Mouse (Mus musculus): ENCODE data around the gene Arrdc3. TPM values are rescaled to one million over a fixed set of nuclear protein-coding genes. Genes with fewer than 3 reads are reported as not detected.

Arrdc3 gene
- polyA plus RNA-seq (2011; ENCODE audit: insufficient read depth, insufficient read length, low replicate concordance, missing spikeins) = 12.9 and 24.9 TPM in 2 replicates

- under 1% methylated on average over 24 of the region's 31 CpGs for WGBS
- Histone ChIP-seq H3K4me3 (replicated peaks; ENCODE audit: control insufficient read depth, low read depth, low read length) (peak within 1 kb of the TSS; percentile 80), H3K4me1 (ENCODE audit: control insufficient read depth, insufficient read depth, low read length) (no peaks in the 10 kb centered on the region; the same call in 1 of the 2 replicates), H3K27ac (ENCODE audit: control insufficient read depth, insufficient read depth, low read depth, low read length, poor library complexity) (peak within 1 kb of the TSS; percentile 88)
- TF ChIP-seq CTCF (IDR thresholded peaks at IDR 0.05; ENCODE audit: control insufficient read depth, insufficient read depth, low read length) (no peak), POLR2A (IDR thresholded peaks at IDR 0.05; ENCODE audit: borderline replicate concordance, control insufficient read depth, low read depth, low read length) (peak; percentile 100)
These were observed at the start of gene Arrdc3 for GRCm38 (mm10) chr13:80883190-80883589. TSS of gene Arrdc3 (plus strand) at chr13:80883384.

- Histone ChIP-seq H3K4me3 (replicated peaks; ENCODE audit: control insufficient read depth, low read depth, low read length) (no peak overlapping the region), H3K27ac (ENCODE audit: control insufficient read depth, insufficient read depth, low read depth, low read length, poor library complexity) (no peak overlapping the region), H3K4me1 (ENCODE audit: control insufficient read depth, insufficient read depth, low read length) (no peaks in the 10 kb centered on the region; the same call in 1 of the 2 replicates)
- 7% methylated on average over 5 of the region's 5 CpGs for WGBS
- TF ChIP-seq POLR2A (IDR thresholded peaks at IDR 0.05; ENCODE audit: borderline replicate concordance, control insufficient read depth, low read depth, low read length) (no peak), CTCF (IDR thresholded peaks at IDR 0.05; ENCODE audit: control insufficient read depth, insufficient read depth, low read length) (peak; percentile 65)
These were observed 21.0 kb upstream of the Arrdc3 start for GRCm38 (mm10) chr13:80862215-80862614.

GRCm38 (mm10) chr13:80864195-80864594 is 19.0 kb upstream of the Arrdc3 start:
- 16% methylated on average over 3 of the region's 3 CpGs for WGBS

GRCm38 (mm10) chr13:80875126-80875525 is 8.1 kb upstream of the Arrdc3 start:
- 88% methylated on average over 5 of the region's 5 CpGs for whole genome bisulfite sequencing
- no peak for TF ChIP-seq CTCF (IDR thresholded peaks at IDR 0.05; ENCODE audit: control insufficient read depth, insufficient read depth, low read length)
- no peak for TF ChIP-seq POLR2A (IDR thresholded peaks at IDR 0.05; ENCODE audit: borderline replicate concordance, control insufficient read depth, low read depth, low read length)

More at GRCm38 (mm10) chr13:80864195-80864594, 19.0 kb upstream of the Arrdc3 start:
- no peaks in the 10 kb centered on the region; the same call in 1 of the 2 replicates for H3K4me1 ChIP-seq (ENCODE audit: control insufficient read depth, insufficient read depth, low read length)
- TF ChIP-seq CTCF (IDR thresholded peaks at IDR 0.05; ENCODE audit: control insufficient read depth, insufficient read depth, low read length) (no peak), POLR2A (IDR thresholded peaks at IDR 0.05; ENCODE audit: borderline replicate concordance, control insufficient read depth, low read depth, low read length) (no peak)
- no peak overlapping the region for H3K4me3 ChIP-seq (replicated peaks; ENCODE audit: control insufficient read depth, low read depth, low read length)
- no peak overlapping the region for H3K27ac ChIP-seq (ENCODE audit: control insufficient read depth, insufficient read depth, low read depth, low read length, poor library complexity)

GRCm38 (mm10) chr13:80880756-80881155 is 2.4 kb upstream of the Arrdc3 start:
- WGBS = 83% methylated on average over 4 of the region's 4 CpGs
- no peak for TF ChIP-seq CTCF (IDR thresholded peaks at IDR 0.05; ENCODE audit: control insufficient read depth, insufficient read depth, low read length)
- no peak for TF ChIP-seq POLR2A (IDR thresholded peaks at IDR 0.05; ENCODE audit: borderline replicate concordance, control insufficient read depth, low read depth, low read length)
- H3K27ac ChIP-seq (ENCODE audit: control insufficient read depth, insufficient read depth, low read depth, low read length, poor library complexity) = no peak overlapping the region
- no peaks in the 10 kb centered on the region; the same call in 1 of the 2 replicates for H3K4me1 ChIP-seq (ENCODE audit: control insufficient read depth, insufficient read depth, low read length)
- H3K4me3 ChIP-seq (replicated peaks; ENCODE audit: control insufficient read depth, low read depth, low read length) = no peak overlapping the region

More at GRCm38 (mm10) chr13:80875126-80875525, 8.1 kb upstream of the Arrdc3 start:
- no peaks in the 10 kb centered on the region for H3K4me1 ChIP-seq (ENCODE audit: control insufficient read depth, insufficient read depth, low read length)
- no peak overlapping the region for H3K4me3 ChIP-seq (replicated peaks; ENCODE audit: control insufficient read depth, low read depth, low read length)
- no peak overlapping the region for H3K27ac ChIP-seq (ENCODE audit: control insufficient read depth, insufficient read depth, low read depth, low read length, poor library complexity)

GRCm38 (mm10) chr13:80881722-80882500 is 1.3 kb upstream of the Arrdc3 start:
- no peak overlapping the region for H3K4me3 ChIP-seq (replicated peaks; ENCODE audit: control insufficient read depth, low read depth, low read length)
- H3K4me1 ChIP-seq (ENCODE audit: control insufficient read depth, insufficient read depth, low read length) = no peaks in the 10 kb centered on the region; the same call in 1 of the 2 replicates
- no peak for TF ChIP-seq POLR2A (IDR thresholded peaks at IDR 0.05; ENCODE audit: borderline replicate concordance, control insufficient read depth, low read depth, low read length)
- TF ChIP-seq CTCF (IDR thresholded peaks at IDR 0.05; ENCODE audit: control insufficient read depth, insufficient read depth, low read length) = peak; percentile 25; the same call in 1 of the 2 replicates
- WGBS = 21% methylated on average over 6 of the region's 6 CpGs
- no peak overlapping the region for H3K27ac ChIP-seq (ENCODE audit: control insufficient read depth, insufficient read depth, low read depth, low read length, poor library complexity)

- Histone ChIP-seq H3K4me3 (replicated peaks; ENCODE audit: control insufficient read depth, low read depth, low read length) (peak overlapping the region; percentile 73), H3K4me1 (ENCODE audit: control insufficient read depth, insufficient read depth, low read length) (no peaks in the 10 kb centered on the region; the same call in 1 of the 2 replicates), H3K27ac (ENCODE audit: control insufficient read depth, insufficient read depth, low read depth, low read length, poor library complexity) (peak overlapping the region; percentile 88)
- under 1% methylated on average over 23 of the region's 23 CpGs for whole genome bisulfite sequencing
- TF ChIP-seq CTCF (IDR thresholded peaks at IDR 0.05; ENCODE audit: control insufficient read depth, insufficient read depth, low read length) (no peak), POLR2A (IDR thresholded peaks at IDR 0.05; ENCODE audit: borderline replicate concordance, control insufficient read depth, low read depth, low read length) (no peak)
These were observed 458 bp upstream of the Arrdc3 start for GRCm38 (mm10) chr13:80882716-80883135.

GRCm38 (mm10) chr13:80883649-80884376 is 629 bp downstream of the Arrdc3 start:
- TF ChIP-seq CTCF (IDR thresholded peaks at IDR 0.05; ENCODE audit: control insufficient read depth, insufficient read depth, low read length) (no peak), POLR2A (IDR thresholded peaks at IDR 0.05; ENCODE audit: borderline replicate concordance, control insufficient read depth, low read depth, low read length) (no peak)
- H3K4me3 ChIP-seq (replicated peaks; ENCODE audit: control insufficient read depth, low read depth, low read length) = peak overlapping the region; percentile 80
- no peaks in the 10 kb centered on the region; the same call in 1 of the 2 replicates for H3K4me1 ChIP-seq (ENCODE audit: control insufficient read depth, insufficient read depth, low read length)
- under 1% methylated on average over 23 of the region's 23 CpGs for WGBS
- peak overlapping the region; percentile 88; the same call in 1 of the 2 replicates for H3K27ac ChIP-seq (ENCODE audit: control insufficient read depth, insufficient read depth, low read depth, low read length, poor library complexity)

All from bone marrow, adult 2 months (tissue).